Mouse (Mus musculus) ES-E14 (cell line): ENCODE data around the gene Eml4. TPM values are rescaled to one million over a fixed set of nuclear protein-coding genes. Genes with fewer than 3 reads are reported as not detected.

ENCODE experiments used
- DNase-seq: peaks from one replicate; pipeline ENCODE4 v3.0.0-alpha.2; 2013; ENCODE audit warnings: low read depth, low spot score
- H3K27ac ChIP-seq: 2 replicates; pipeline ENCODE4 v1.5.1; 2012; ENCODE audit warnings: low read depth, mild to moderate bottlenecking, low read length, moderate library complexity, mixed read lengths; ENCODE audit not compliant: poor library complexity, insufficient read depth, severe bottlenecking
- H3K36me3 ChIP-seq: 2 replicates; pipeline ENCODE4 v1.6.1; 2012; ENCODE audit warnings: mild to moderate bottlenecking, low read length, moderate library complexity, mixed read lengths; ENCODE audit not compliant: control insufficient read depth, poor library complexity, insufficient read depth, severe bottlenecking
- H3K4me1 ChIP-seq, 2 experiments: fragments of 150-350 bp in 1 of 2; sonication (generic) in 1 of 2; 2 replicates each; pipeline ENCODE4 v1.6.1; 2012; ENCODE audit warnings: low read length in 2 of 2, mild to moderate bottlenecking in 1 of 2, mixed read lengths in 1 of 2; ENCODE audit not compliant: control insufficient read depth in 2 of 2, insufficient read depth in 2 of 2, poor library complexity in 1 of 2
- H3K4me3 ChIP-seq, 2 experiments: fragments of 150-350 bp in 1 of 2; sonication (generic) in 1 of 2; 2 replicates each; pipeline ENCODE4 v1.5.1; 2012; ENCODE audit warnings: low read length in 2 of 2, low read depth in 1 of 2, mild to moderate bottlenecking in 1 of 2, mixed read lengths in 1 of 2; ENCODE audit not compliant: insufficient read depth in 1 of 2, poor library complexity in 1 of 2, severe bottlenecking in 1 of 2
- H3K9ac ChIP-seq: 2 replicates; pipeline ENCODE4 v1.6.1; 2012; ENCODE audit warnings: low read depth, mild to moderate bottlenecking, low read length, mixed read lengths; ENCODE audit not compliant: poor library complexity, insufficient read depth, severe bottlenecking
- H3K9me3 ChIP-seq: fragments of 150-350 bp; sonication (generic); 2 replicates; pipeline ENCODE4 v1.6.1; 2012; ENCODE audit warnings: low read depth, mild to moderate bottlenecking, low read length; ENCODE audit not compliant: control insufficient read depth, insufficient read depth
- CHD2 ChIP-seq: IDR thresholded peaks from 2 replicates; pipeline ENCODE4 v1.6.1; 2014; ENCODE audit warnings: mild to moderate bottlenecking, low read depth, low read length, inconsistent platforms
- HCFC1 ChIP-seq: IDR thresholded peaks from 2 replicates; pipeline ENCODE4 v1.6.1; 2012; ENCODE audit warnings: low read length, inconsistent platforms, borderline replicate concordance; ENCODE audit not compliant: insufficient read depth
- MAFK ChIP-seq: IDR thresholded peaks from 2 replicates; pipeline ENCODE4 v1.6.1; 2014; ENCODE audit warnings: mild to moderate bottlenecking, low read depth, low read length, inconsistent platforms; ENCODE audit not compliant: insufficient read depth
- ZC3H11A ChIP-seq: IDR thresholded peaks from 2 replicates; pipeline ENCODE4 v1.6.1; 2012; ENCODE audit warnings: low read depth, mild to moderate bottlenecking, inconsistent platforms, low read length, borderline replicate concordance
- ZNF384 ChIP-seq: IDR thresholded peaks from 2 replicates; pipeline ENCODE4 v1.6.1; 2012; ENCODE audit warnings: low read depth, low read length, inconsistent platforms
- in situ Hi-C, 2 experiments: fragments of 600-800 bp; cut with MboI; formaldehyde crosslinking; loops; one replicate each; pipeline ENCODE4 v1.15.1; 2025; ENCODE audit warnings: low sequenced_read_pairs in 2 of 2, inconsistent platforms in 1 of 2; ENCODE audit not compliant: unreplicated experiment in 2 of 2
- total RNA-seq: library from RNA; depleted of rRNA; stranded (reverse); fragments of 300-350 nt; gene quantifications from 2 replicates; pipeline ENCODE4 v1.2.3, GENCODE M21; 2012

Eml4 gene
- total RNA-seq, 1 experiment = 43.0 TPM

- Histone ChIP-seq H3K4me1 (peaks cover 0 to 6% of the 10 kb centered on the region in 2 experiments; a peak in 1 of 4 replicates), H3K27ac (no peak overlapping the region), H3K36me3 (peaks cover 6% of the 10 kb centered on the region; the same call in 1 of the 2 replicates), H3K9me3 (no peaks in the 10 kb centered on the region), H3K9ac (no peak overlapping the region), H3K4me3 (no peak overlapping the region)
- no peak for DNase-seq
- no peak for TF ChIP-seq ZC3H11A
- TF ChIP-seq ZNF384 = peak; percentile 55; the same call in 1 of the 2 replicates
- in situ Hi-C loops = no loop called here
Observed at GRCm38 (mm10) chr17:83498889-83499288, 148.2 kb downstream of the Eml4 start.

DNA sequence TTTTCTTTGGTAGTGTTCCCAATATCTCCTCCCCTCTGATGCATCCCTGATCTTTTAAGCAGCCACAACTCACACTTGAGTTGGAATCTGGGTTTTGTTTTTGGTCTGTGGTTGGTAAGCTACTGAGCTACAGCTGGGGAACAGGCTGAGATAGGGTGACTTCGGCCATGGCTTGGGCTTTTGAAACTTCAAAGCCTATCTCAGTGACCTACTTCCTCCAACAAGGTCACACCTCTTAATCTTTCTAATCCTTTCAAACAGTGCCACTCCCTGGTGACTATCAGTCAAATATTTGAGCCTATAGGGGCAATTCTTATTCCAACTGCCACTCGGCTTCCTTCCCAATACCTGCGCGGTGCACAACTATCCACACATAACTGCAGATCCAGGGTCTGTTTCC lies 149.0 kb downstream of the Eml4 start:
- in situ Hi-C loops = no loop called here
- H3K27ac ChIP-seq = no peak overlapping the region
- no peaks in the 10 kb centered on the region for H3K9me3 ChIP-seq
- DNase-seq = no peak
- H3K4me3 ChIP-seq = no peak overlapping the region
- peaks cover 6% of the 10 kb centered on the region; the same call in 1 of the 2 replicates for H3K36me3 ChIP-seq
- H3K9ac ChIP-seq = no peak overlapping the region
- TF ChIP-seq HCFC1 (no peak), MAFK (no peak), CHD2 (no peak), ZC3H11A (no peak), ZNF384 (no peak)
- no peaks in the 10 kb centered on the region; a peak in 1 of 4 replicates for H3K4me1 ChIP-seq

- in situ Hi-C loops = no loop called here
- DNase-seq = no peak
- Histone ChIP-seq H3K4me1 (peaks cover 0 to 2% of the 10 kb centered on the region in 2 experiments; a peak in 1 of 4 replicates), H3K36me3 (peaks cover 7% of the 10 kb centered on the region), H3K9me3 (no peaks in the 10 kb centered on the region), H3K27ac (no peak overlapping the region), H3K4me3 (no peak overlapping the region), H3K9ac (no peak overlapping the region)
- TF ChIP-seq HCFC1 (no peak), MAFK (no peak), CHD2 (no peak), ZC3H11A (no peak), ZNF384 (no peak)
Observed at GRCm38 (mm10) chr17:83503693-83504092, 153.0 kb downstream of the Eml4 start.

DNA sequence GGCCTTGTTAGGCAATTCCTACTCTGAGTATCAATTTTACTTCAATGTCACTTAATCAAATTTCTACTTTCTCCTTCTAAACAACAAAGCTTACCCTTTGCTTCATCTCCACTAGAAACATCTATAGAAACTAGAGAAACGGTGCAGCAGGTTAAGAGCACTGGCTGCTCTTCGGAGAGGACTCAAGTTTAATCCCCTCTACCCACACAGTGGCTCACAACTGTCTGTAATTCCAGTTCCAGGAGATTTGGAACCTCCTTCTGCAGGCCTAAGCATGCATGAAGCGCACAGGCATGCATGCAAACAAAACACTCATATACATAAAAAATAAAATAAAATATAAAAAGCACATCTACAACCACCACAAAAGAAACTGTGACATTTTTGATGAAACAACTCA lies 161.4 kb downstream of the Eml4 start:
- Histone ChIP-seq H3K27ac (no peak overlapping the region), H3K4me1 (peaks cover 3 to 4% of the 10 kb centered on the region in 2 experiments; a peak in 3 of 4 replicates), H3K4me3 (no peak overlapping the region), H3K36me3 (peaks cover 2% of the 10 kb centered on the region; the same call in 1 of the 2 replicates), H3K9me3 (no peaks in the 10 kb centered on the region), H3K9ac (no peak overlapping the region; the same call in 1 of the 2 replicates)
- no peak for DNase-seq
- in situ Hi-C loops = no loop called here
- TF ChIP-seq MAFK (no peak), CHD2 (no peak), HCFC1 (no peak), ZC3H11A (no peak), ZNF384 (no peak)

- no peak for TF ChIP-seq MAFK
- TF ChIP-seq CHD2 = no peak
- TF ChIP-seq ZC3H11A = no peak
- TF ChIP-seq HCFC1 = no peak
- no peak for TF ChIP-seq ZNF384
- Histone ChIP-seq H3K4me3 (peak overlapping the region; percentile 97 to 99), H3K4me1 (peaks cover 3 to 4% of the 10 kb centered on the region in 2 experiments; a peak in 3 of 4 replicates), H3K36me3 (no peaks in the 10 kb centered on the region), H3K9me3 (no peaks in the 10 kb centered on the region), H3K9ac (peak overlapping the region; percentile 94), H3K27ac (peak overlapping the region; percentile 54; the same call in 1 of the 2 replicates)
- in situ Hi-C loops = no loop called here
- no peak for DNase-seq
Observed at GRCm38 (mm10) chr17:83513655-83514212, 163.0 kb downstream of the Eml4 start.
